Mouse (Mus musculus) CH12.LX (cell line): ENCODE results near the gene Mknk2. TPM values are rescaled to one million over a fixed set of nuclear protein-coding genes. Genes with fewer than 3 reads are reported as not detected.
A peak's percentile ranks its signal among the peaks of the same experiment; 100 is the strongest.

Source experiments
- DNase-seq: peaks from one replicate; pipeline ENCODE4 v3.0.0-alpha.2; 2013; ENCODE audit errors: extremely low read depth
- H3K27ac ChIP-seq: 2 replicates; pipeline ENCODE4 v1.5.1; 2012; ENCODE audit warnings: low read depth, mild to moderate bottlenecking, control low read depth, moderate library complexity; ENCODE audit not compliant: insufficient read depth
- H3K27me3 ChIP-seq: replicated peaks from 2 replicates; pipeline ENCODE3; 2012; ENCODE audit warnings: inconsistent platforms
- H3K36me3 ChIP-seq, 2 experiments: replicated peaks in 1 of 2; 2 replicates each; pipeline versions ENCODE3 to v1.6.1; 2012; ENCODE audit warnings: inconsistent platforms in 1 of 2, low read length in 1 of 2, mild to moderate bottlenecking in 1 of 2, mixed read lengths in 1 of 2, moderate library complexity in 1 of 2; ENCODE audit not compliant: control insufficient read depth in 1 of 2, insufficient read depth in 1 of 2
- H3K4me1 ChIP-seq, 2 experiments: 2 replicates each; pipeline ENCODE4 v1.6.1; 2012; ENCODE audit warnings: inconsistent platforms in 1 of 2, moderate library complexity in 1 of 2; ENCODE audit not compliant: insufficient read depth in 2 of 2, control insufficient read depth in 1 of 2
- H3K4me2 ChIP-seq: 2 replicates; pipeline ENCODE4 v1.6.1; 2012; ENCODE audit warnings: low read depth, mild to moderate bottlenecking, control low read depth; ENCODE audit not compliant: poor library complexity, insufficient read depth, severe bottlenecking
- H3K4me3 ChIP-seq, 3 experiments: fragments of 150-350 bp in 1 of 3; sonication (generic) in 1 of 3; replicated peaks in 1 of 3; 2 replicates each; pipeline versions ENCODE3 to v1.5.1; 2011 to 2012; ENCODE audit warnings: low read depth in 2 of 3, low read length in 2 of 3, mild to moderate bottlenecking in 2 of 3, moderate library complexity in 2 of 3, control low read depth in 1 of 3, improper control_type of control experiment in 1 of 3, inconsistent platforms in 1 of 3, mixed read lengths in 1 of 3; ENCODE audit not compliant: poor library complexity in 1 of 3
- H3K79me2 ChIP-seq: replicated peaks from 2 replicates; pipeline ENCODE4 v1.6.1; 2012; ENCODE audit warnings: mild to moderate bottlenecking, moderate library complexity; ENCODE audit not compliant: control insufficient read depth, poor library complexity, insufficient read depth, severe bottlenecking; ENCODE audit errors: extremely low read depth
- H3K9ac ChIP-seq: 2 replicates; pipeline ENCODE4 v1.6.1; 2012; ENCODE audit warnings: low read depth, mild to moderate bottlenecking, control low read depth, moderate library complexity; ENCODE audit not compliant: insufficient read depth
- H3K9me3 ChIP-seq: replicated peaks from 2 replicates; pipeline ENCODE3; 2012; ENCODE audit warnings: low read length, inconsistent platforms, mixed read lengths
- BHLHE40 ChIP-seq: IDR thresholded peaks from 2 replicates; pipeline ENCODE4 v1.6.1; 2011; ENCODE audit warnings: mild to moderate bottlenecking, low read depth, low read length, improper control_type of control experiment
- CTCF ChIP-seq, 2 experiments: IDR thresholded peaks in 1 of 2; conservative IDR thresholded peaks in 1 of 2; 2 replicates each; pipeline ENCODE4 v1.5.1; 2011 to 2012; ENCODE audit warnings: low read depth in 2 of 2, low read length in 2 of 2, improper control_type of control experiment in 1 of 2, inconsistent platforms in 1 of 2, mild to moderate bottlenecking in 1 of 2, moderate library complexity in 1 of 2
- E2F4 ChIP-seq: IDR thresholded peaks from 2 replicates; pipeline ENCODE4 v1.6.1; 2011; ENCODE audit warnings: low read depth, low read length, improper control_type of control experiment; ENCODE audit not compliant: insufficient replicate concordance
- ELF1 ChIP-seq: IDR thresholded peaks from 2 replicates; pipeline ENCODE4 v1.6.1; 2014; ENCODE audit warnings: low read depth, mild to moderate bottlenecking, inconsistent platforms, low read length, improper control_type of control experiment
- GABPA ChIP-seq: IDR thresholded peaks from 2 replicates; pipeline ENCODE4 v1.6.1; 2012; ENCODE audit warnings: low read depth, low read length, improper control_type of control experiment, inconsistent platforms; ENCODE audit not compliant: insufficient replicate concordance
- IRF4 ChIP-seq: IDR thresholded peaks from 2 replicates; pipeline ENCODE4 v1.6.1; 2014; ENCODE audit warnings: low read depth, mild to moderate bottlenecking, inconsistent platforms, low read length, improper control_type of control experiment
- JUN ChIP-seq: IDR thresholded peaks from 2 replicates; pipeline ENCODE4 v1.6.1; 2011; ENCODE audit warnings: low read depth, mild to moderate bottlenecking, low read length, improper control_type of control experiment, moderate library complexity; ENCODE audit not compliant: insufficient read depth
- JUND ChIP-seq: conservative IDR thresholded peaks from 2 replicates; pipeline ENCODE4 v1.6.1; 2011; ENCODE audit warnings: low read depth, low read length, improper control_type of control experiment
- MAFK ChIP-seq: IDR thresholded peaks from 2 replicates; pipeline ENCODE4 v1.6.1; 2011; ENCODE audit warnings: low read length, improper control_type of control experiment; ENCODE audit not compliant: insufficient replicate concordance
- MAZ ChIP-seq: IDR thresholded peaks from 2 replicates; pipeline ENCODE4 v1.6.1; 2012; ENCODE audit warnings: low read depth, mild to moderate bottlenecking, inconsistent platforms, low read length, improper control_type of control experiment, moderate library complexity
- MEF2A ChIP-seq: IDR thresholded peaks from 2 replicates; pipeline ENCODE4 v1.6.1; 2014; ENCODE audit warnings: low read depth, mild to moderate bottlenecking, inconsistent platforms, low read length, improper control_type of control experiment, borderline replicate concordance
- MXI1 ChIP-seq: IDR thresholded peaks from 2 replicates; pipeline ENCODE4 v1.6.1; 2011; ENCODE audit warnings: mild to moderate bottlenecking, low read depth, low read length, improper control_type of control experiment
- MYC ChIP-seq: IDR thresholded peaks from 2 replicates; pipeline ENCODE4 v1.6.1; 2011; ENCODE audit warnings: low read depth, mild to moderate bottlenecking, improper control_type of control experiment, low read length
- NELFE ChIP-seq: IDR thresholded peaks from 2 replicates; pipeline ENCODE4 v1.6.1; 2011; ENCODE audit warnings: low read depth, low read length, improper control_type of control experiment
- NRF1 ChIP-seq: IDR thresholded peaks from 2 replicates; pipeline ENCODE4 v1.6.1; 2014; ENCODE audit warnings: low read depth, mild to moderate bottlenecking, inconsistent platforms, low read length, improper control_type of control experiment, moderate library complexity
- POLR2A ChIP-seq: IDR thresholded peaks from 2 replicates; pipeline ENCODE4 v1.6.1; 2011; ENCODE audit warnings: low read depth, mild to moderate bottlenecking, improper control_type of control experiment, low read length
- RAD21 ChIP-seq: IDR thresholded peaks from 2 replicates; pipeline ENCODE4 v1.6.1; 2011; ENCODE audit warnings: low read depth, mild to moderate bottlenecking, low read length, improper control_type of control experiment, moderate library complexity
- RCOR1 ChIP-seq: conservative IDR thresholded peaks from 2 replicates; pipeline ENCODE4 v1.6.1; 2012; ENCODE audit warnings: low read depth, mild to moderate bottlenecking, inconsistent platforms, low read length, improper control_type of control experiment
- SIN3A ChIP-seq: IDR thresholded peaks from 2 replicates; pipeline ENCODE4 v1.6.1; 2012; ENCODE audit warnings: low read length, improper control_type of control experiment, inconsistent platforms
- SMC3 ChIP-seq: IDR thresholded peaks from 2 replicates; pipeline ENCODE4 v1.6.1; 2011; ENCODE audit warnings: low read depth, low read length, improper control_type of control experiment
- TBP ChIP-seq: conservative IDR thresholded peaks from 2 replicates; pipeline ENCODE4 v1.6.1; 2011; ENCODE audit warnings: low read depth, low read length, improper control_type of control experiment
- USF1 ChIP-seq: IDR thresholded peaks from 2 replicates; pipeline ENCODE4 v1.6.1; 2014; ENCODE audit warnings: low read depth, mild to moderate bottlenecking, inconsistent platforms, low read length, improper control_type of control experiment
- USF2 ChIP-seq: conservative IDR thresholded peaks from 2 replicates; pipeline ENCODE4 v1.6.1; 2011; ENCODE audit warnings: low read depth, low read length, improper control_type of control experiment
- ZC3H11A ChIP-seq: IDR thresholded peaks from 2 replicates; pipeline ENCODE4 v1.6.1; 2012; ENCODE audit warnings: low read depth, mild to moderate bottlenecking, inconsistent platforms, low read length, improper control_type of control experiment
- dilution Hi-C: fragments of 300-500 bp; cut with MboI; formaldehyde crosslinking; loops from 2 replicates; pipeline ENCODE4 v1.14.3; 2020; ENCODE audit warnings: low sequenced_read_pairs; ENCODE audit not compliant: extremely low pct_unique_long_range_greater_than_20kb, extremely low pct_ligation_motif_present
- in situ Hi-C: fragments of 300-500 bp; cut with MboI; formaldehyde crosslinking; loops from 3 replicates; pipeline ENCODE4 v1.14.3; 2019; ENCODE audit warnings: low sequenced_read_pairs, low pct_ligation_motif_present, low pct_unique_long_range_greater_than_20kb, mixed read lengths
- polyA plus RNA-seq: library from polyadenylated mRNA; unstranded; fragments of >175 nt; gene quantifications from 2 replicates; pipeline ENCODE4 v1.2.1, GENCODE M21; 2012; ENCODE audit warnings: low read depth; ENCODE audit not compliant: insufficient read length
- total RNA-seq, 2 experiments: library from RNA; depleted of rRNA; stranded (reverse); fragments of 300-350 nt in 1 of 2; fragments of >200 nt in 1 of 2; gene quantifications; 2 replicates each; pipeline ENCODE4 v1.2.3; 2012 to 2014

Gene Mknk2
- total and polyA plus RNA-seq, 3 experiments: 91.5 to 199 (median 138) TPM

GRCm38 (mm10) chr10:80684984-80685383 is 7.1 kb upstream of the Mknk2 start:
- no peaks in the 10 kb centered on the region for H3K79me2 ChIP-seq
- TF ChIP-seq ELF1 (no peak), NELFE (no peak), MXI1 (no peak), GABPA (no peak), USF2 (no peak), NRF1 (no peak), TBP (no peak), JUND (no peak), RCOR1 (no peak), JUN (no peak), USF1 (no peak), SIN3A (no peak), BHLHE40 (no peak), MAFK (no peak)
- TF ChIP-seq, all 38 proteins: peak for 0
- dilution Hi-C loops: no loop called here
- peaks cover 38 to 65% of the 10 kb centered on the region in 2 experiments for H3K36me3 ChIP-seq
- no peak overlapping the region for H3K4me3 ChIP-seq
- H3K4me2 ChIP-seq: no peak overlapping the region
- H3K9ac ChIP-seq: no peak overlapping the region
- no peak overlapping the region for H3K27ac ChIP-seq
- in situ Hi-C loops: loop anchor here (5.0 to 25.0 kb wide), 3 partner anchors 73 to 248 kb away; partner anchors contain the start of genes Klf16 and Tcf3
- H3K27me3 ChIP-seq: no peaks in the 10 kb centered on the region
- DNase-seq: no peak
- no peaks in the 10 kb centered on the region for H3K9me3 ChIP-seq
- peaks cover 3 to 53% of the 10 kb centered on the region in 2 experiments; a peak in 2 of 4 replicates for H3K4me1 ChIP-seq

GRCm38 (mm10) chr10:80684214-80684613 is 6.3 kb upstream of the Mknk2 start:
- peak; percentile 74 for DNase-seq
- H3K36me3 ChIP-seq: peaks cover 30 to 58% of the 10 kb centered on the region in 2 experiments
- peaks cover 10 to 53% of the 10 kb centered on the region in 2 experiments for H3K4me1 ChIP-seq
- H3K4me3 ChIP-seq: no peak overlapping the region
- no peaks in the 10 kb centered on the region for H3K9me3 ChIP-seq
- H3K4me2 ChIP-seq: no peak overlapping the region
- H3K27ac ChIP-seq: no peak overlapping the region
- H3K27me3 ChIP-seq: no peaks in the 10 kb centered on the region
- H3K79me2 ChIP-seq: no peaks in the 10 kb centered on the region
- dilution Hi-C loops: no loop called here
- in situ Hi-C loops: loop anchor here (5.0 to 25.0 kb wide), 2 partner anchors 72 to 247 kb away; partner anchors contain the start of gene Tcf3
- no peak overlapping the region for H3K9ac ChIP-seq
- TF ChIP-seq MEF2A (no peak), RAD21 (peak; percentile 90), NRF1 (no peak), MAZ (no peak), USF1 (no peak), SMC3 (peak; percentile 80), ZC3H11A (no peak), POLR2A (no peak), MXI1 (no peak), MYC (no peak), USF2 (no peak), CTCF (conservative IDR thresholded peaks at IDR 0.05 in 1 of 2, IDR thresholded peaks at IDR 0.05 in 1 of 2; ENCODE audit: low read depth in 2 of 2, low read length in 2 of 2) (peak; percentile 62 to 89), IRF4 (no peak), E2F4 (no peak), JUND (no peak)
